Mouse (Mus musculus) kidney, adult 2 months (tissue): ENCODE results near the gene Dgkk. TPM values are rescaled to one million over a fixed set of nuclear protein-coding genes. Genes with fewer than 3 reads are reported as not detected.

ENCODE experiments used
- DNase-seq: peaks from one replicate; pipeline ENCODE4 v3.0.0; 2021
- H3K27ac ChIP-seq: fragments of 200-500 bp; 2 replicates; pipeline ENCODE4 v1.5.1; 2012; ENCODE audit warnings: low read depth, low read length, control low read depth, inconsistent platforms; ENCODE audit not compliant: insufficient read depth
- H3K27me3 ChIP-seq: fragments of 200-500 bp; replicated peaks from 2 replicates; pipeline ENCODE4 v1.6.1; 2012; ENCODE audit warnings: mild to moderate bottlenecking, moderate library complexity, low read length, inconsistent platforms; ENCODE audit not compliant: control insufficient read depth, insufficient read depth
- H3K36me3 ChIP-seq: fragments of 200-500 bp; 2 replicates; pipeline ENCODE4 v1.6.1; 2012; ENCODE audit warnings: mild to moderate bottlenecking, moderate library complexity, low read length, inconsistent platforms; ENCODE audit not compliant: control insufficient read depth, insufficient read depth
- H3K4me1 ChIP-seq: fragments of 200-500 bp; 2 replicates; pipeline ENCODE4 v1.6.1; 2011; ENCODE audit warnings: low read length; ENCODE audit not compliant: control insufficient read depth, insufficient read depth
- H3K4me3 ChIP-seq: fragments of 200-500 bp; 2 replicates; pipeline ENCODE4 v1.5.1; 2011; ENCODE audit warnings: mild to moderate bottlenecking, low read depth, low read length, control low read depth; ENCODE audit not compliant: insufficient read depth
- CTCF ChIP-seq: fragments of 200-500 bp; conservative IDR thresholded peaks from 2 replicates; pipeline ENCODE4 v1.5.1; 2011; ENCODE audit warnings: low read depth, mild to moderate bottlenecking, control low read depth, low read length, moderate library complexity, mixed read lengths; ENCODE audit not compliant: insufficient read depth, insufficient read length
- POLR2A ChIP-seq: fragments of 200-500 bp; IDR thresholded peaks from one replicate; pipeline ENCODE4 v1.6.1; 2011; ENCODE audit warnings: low read depth, low read length, control low read depth
- WGBS: fragments of 180-500 bp; shearing (Covaris S2); methylation state at CpG from one replicate; pipeline ENCODE4 v1.1.7; 2018; 5-methylcytosine and 5-hydroxymethylcytosine counted together
- polyA plus RNA-seq: library from polyadenylated mRNA; depleted of rRNA; stranded (reverse); fragments of >200 nt; gene quantifications from 2 replicates; pipeline ENCODE4 v1.2.3, GENCODE M21; 2012

Dgkk gene
- polyA plus RNA-seq, 1 experiment: not detected

- DNase-seq: no peak
- H3K4me1 ChIP-seq: no peaks in the 10 kb centered on the region
- no peaks in the 10 kb centered on the region for H3K36me3 ChIP-seq
- no peak overlapping the region for H3K27ac ChIP-seq
- no peaks in the 10 kb centered on the region for H3K27me3 ChIP-seq
- TF ChIP-seq POLR2A (no peak), CTCF (no peak)
- no peak overlapping the region for H3K4me3 ChIP-seq
- 15% methylated on average over 2 of the region's 2 CpGs for WGBS
Observed at GRCm38 (mm10) chrX:6832553-6832952, 53.4 kb downstream of the Dgkk start.

DNA sequence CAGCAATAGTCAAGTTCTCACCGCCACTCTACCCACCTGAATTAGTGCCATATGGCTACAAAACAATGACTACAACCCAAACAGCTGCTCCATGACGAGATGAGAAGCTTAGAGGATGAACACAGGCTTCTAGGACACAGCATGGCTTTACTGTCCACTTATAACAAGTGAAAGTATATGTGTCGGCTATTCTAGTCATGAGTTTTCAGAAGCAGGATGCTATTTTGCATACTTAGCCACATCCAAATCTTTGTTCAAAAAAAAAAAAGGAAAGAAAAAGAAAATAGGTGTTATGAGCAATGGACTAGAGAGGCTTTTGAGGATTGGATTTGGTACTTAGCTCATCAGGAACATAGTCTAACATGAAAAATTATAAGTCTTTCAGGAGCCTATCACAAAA is 74.4 kb downstream of the Dgkk start:
- DNase-seq: no peak
- Histone ChIP-seq H3K4me1 (no peaks in the 10 kb centered on the region), H3K27ac (no peak overlapping the region), H3K27me3 (no peaks in the 10 kb centered on the region), H3K36me3 (no peaks in the 10 kb centered on the region), H3K4me3 (no peak overlapping the region)
- WGBS: 56% methylated on average over 3 of the region's 3 CpGs
- no peak for TF ChIP-seq CTCF
- TF ChIP-seq POLR2A: no peak

- no peak overlapping the region for H3K4me3 ChIP-seq
- H3K4me1 ChIP-seq: no peaks in the 10 kb centered on the region
- no peaks in the 10 kb centered on the region for H3K36me3 ChIP-seq
- no peak for TF ChIP-seq POLR2A
- TF ChIP-seq CTCF: no peak
- H3K27me3 ChIP-seq: no peaks in the 10 kb centered on the region
- no peak overlapping the region for H3K27ac ChIP-seq
- WGBS: 86% methylated on average over 5 of the region's 5 CpGs
- no peak for DNase-seq
Observed at GRCm38 (mm10) chrX:6854136-6854535, 75.0 kb downstream of the Dgkk start.

DNA sequence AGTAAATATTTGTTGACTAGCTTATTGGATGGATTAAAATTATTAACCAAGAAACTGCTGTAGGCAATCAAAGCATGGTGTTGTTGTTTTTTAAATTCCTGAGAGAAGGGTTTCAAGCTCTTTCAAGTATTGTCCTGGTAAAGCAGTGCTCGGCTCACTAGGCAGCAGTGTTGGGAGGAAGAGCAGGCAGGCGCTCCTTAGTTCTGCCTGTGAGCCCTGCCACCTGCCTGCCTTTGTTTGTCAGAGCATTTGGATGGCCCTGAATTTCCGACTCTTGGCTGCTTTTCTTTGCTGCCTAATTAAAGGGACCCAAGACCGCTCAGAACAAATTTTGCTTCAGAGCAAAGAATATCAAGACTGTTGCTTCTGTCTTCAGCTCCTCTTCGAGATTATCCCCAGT is 114.8 kb downstream of the Dgkk start:
- 24% methylated on average over 5 of the region's 5 CpGs for WGBS
- Histone ChIP-seq H3K4me3 (no peak overlapping the region), H3K27me3 (no peaks in the 10 kb centered on the region), H3K27ac (no peak overlapping the region), H3K36me3 (no peaks in the 10 kb centered on the region), H3K4me1 (no peaks in the 10 kb centered on the region)
- TF ChIP-seq CTCF (no peak), POLR2A (no peak)
- DNase-seq: no peak

GRCm38 (mm10) chrX:6911047-6911446 is 131.9 kb downstream of the Dgkk start:
- WGBS: 100% methylated on average over 2 of the region's 2 CpGs
- Histone ChIP-seq H3K36me3 (no peaks in the 10 kb centered on the region), H3K27me3 (no peaks in the 10 kb centered on the region), H3K4me1 (no peaks in the 10 kb centered on the region), H3K27ac (no peak overlapping the region), H3K4me3 (no peak overlapping the region)
- TF ChIP-seq POLR2A: no peak
- TF ChIP-seq CTCF: no peak
- DNase-seq: no peak

- WGBS: 37% methylated on average over 5 of the region's 5 CpGs
Observed at GRCm38 (mm10) chrX:6922165-6922564, 143.1 kb downstream of the Dgkk start.

GRCm38 (mm10) chrX:6926224-6926623 is 147.1 kb downstream of the Dgkk start:
- no peaks in the 10 kb centered on the region for H3K4me1 ChIP-seq
- no peak overlapping the region for H3K27ac ChIP-seq
- no peak for DNase-seq
- no peaks in the 10 kb centered on the region for H3K27me3 ChIP-seq
- TF ChIP-seq CTCF: no peak
- no peak for TF ChIP-seq POLR2A
- no peaks in the 10 kb centered on the region for H3K36me3 ChIP-seq
- WGBS: 80% methylated on average over 4 of the region's 4 CpGs
- no peak overlapping the region for H3K4me3 ChIP-seq

More at GRCm38 (mm10) chrX:6922165-6922564, 143.1 kb downstream of the Dgkk start:
- H3K36me3 ChIP-seq: no peaks in the 10 kb centered on the region
- DNase-seq: no peak
- TF ChIP-seq POLR2A: no peak
- TF ChIP-seq CTCF: no peak
- no peak overlapping the region for H3K4me3 ChIP-seq
- no peaks in the 10 kb centered on the region for H3K4me1 ChIP-seq
- no peaks in the 10 kb centered on the region for H3K27me3 ChIP-seq
- H3K27ac ChIP-seq: no peak overlapping the region

DNA sequence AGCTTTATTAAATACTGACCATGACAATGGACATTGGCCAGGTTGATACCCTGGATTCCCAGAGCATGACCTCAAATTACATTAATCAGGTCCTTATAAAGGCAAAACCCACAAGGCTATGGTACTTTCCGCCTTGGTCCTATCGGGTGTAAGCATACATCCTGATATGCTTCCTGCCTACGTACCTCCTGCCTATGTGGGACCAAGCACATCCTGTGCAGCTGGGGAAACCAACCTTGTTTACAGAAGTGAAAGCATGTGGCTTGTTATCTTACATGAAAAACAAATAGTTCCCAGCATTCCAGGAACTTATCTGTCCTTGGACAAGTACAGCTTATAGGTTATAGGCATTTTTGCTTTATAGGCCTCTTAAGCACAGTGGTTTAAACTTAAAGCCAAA is 189.5 kb downstream of the Dgkk start:
- TF ChIP-seq POLR2A (no peak), CTCF (no peak)
- WGBS: 87% methylated on average over 3 of the region's 3 CpGs
- DNase-seq: no peak
- Histone ChIP-seq H3K4me1 (no peaks in the 10 kb centered on the region), H3K27ac (no peak overlapping the region), H3K27me3 (no peaks in the 10 kb centered on the region), H3K36me3 (no peaks in the 10 kb centered on the region), H3K4me3 (no peak overlapping the region)
